Mouse (Mus musculus) c-Kit-negative CD71-positive TER-119-positive erythroid progenitor cells, embryonic 14.5 days (primary cell): ENCODE measurements around the gene Rgs6.

Experiments
- DNase-seq: peaks from one replicate; pipeline ENCODE4 v3.0.0-alpha.2; 2013; ENCODE audit warnings: low read depth, low spot score

Rgs6 gene

DNA sequence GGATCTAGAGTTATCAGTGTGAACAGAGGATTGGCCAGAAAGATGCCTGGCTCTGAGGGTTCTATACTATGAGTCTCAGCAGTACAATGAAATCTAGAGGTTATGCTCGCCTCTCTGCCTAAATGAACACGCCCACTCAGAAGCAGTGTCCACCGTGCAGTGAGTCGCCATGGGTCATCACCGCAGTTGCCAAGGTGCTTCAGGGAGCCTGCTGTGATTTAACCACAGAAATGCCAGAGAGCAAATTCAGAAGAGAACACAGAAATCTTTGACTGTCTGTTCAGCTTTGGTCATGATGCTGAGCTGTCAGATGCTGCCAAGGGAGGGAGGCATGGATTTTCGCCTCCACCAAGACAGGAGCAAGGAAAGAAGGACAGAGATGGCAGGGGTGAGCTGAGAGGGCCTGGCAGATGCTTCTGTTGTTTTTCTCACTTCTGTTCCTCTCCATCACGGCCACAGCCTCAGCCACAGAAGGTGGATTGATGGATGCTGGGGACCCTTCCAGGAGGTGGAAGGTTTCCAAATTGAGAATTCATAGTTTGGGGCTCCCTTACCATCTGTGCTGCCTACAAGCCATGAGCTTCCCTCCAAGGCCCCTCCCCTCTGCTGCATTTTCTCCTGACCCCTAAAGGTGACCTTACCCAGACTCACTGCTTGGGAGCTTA, 445.2 kb downstream of the Rgs6 start:
- no peak for DNase-seq

DNA sequence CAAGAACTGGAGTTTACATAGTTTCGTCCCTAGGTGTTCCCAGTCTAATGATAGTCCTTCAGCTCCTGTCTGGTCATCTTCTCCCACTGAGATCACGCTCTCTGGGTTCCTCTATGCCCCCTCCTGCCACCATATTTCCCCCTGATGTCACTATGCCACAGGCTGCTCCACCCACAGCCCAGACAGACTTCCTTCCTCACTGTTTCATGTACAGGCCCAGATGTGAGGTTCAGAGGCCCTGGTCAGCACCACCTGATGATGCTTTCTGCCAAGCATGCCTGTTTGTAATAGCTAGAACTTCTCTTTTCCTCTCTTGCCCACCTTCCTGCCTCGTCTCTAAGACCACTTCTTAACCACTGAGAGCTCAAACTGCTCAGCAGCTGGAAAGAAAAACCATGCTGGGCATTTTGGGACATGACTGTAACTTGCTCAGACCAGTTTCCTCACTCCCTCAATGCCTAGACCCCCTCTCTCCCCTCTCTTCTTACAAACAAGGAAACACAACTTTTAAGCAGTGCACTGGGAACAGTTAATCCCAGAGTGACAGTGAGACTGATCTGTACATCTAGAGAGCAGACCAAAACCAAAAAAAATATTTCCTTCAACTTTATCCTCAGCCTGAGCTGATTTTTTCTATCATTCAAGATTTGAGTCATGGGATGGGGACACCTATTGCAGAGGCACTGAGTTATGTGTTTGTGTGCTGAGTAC, 446.9 kb downstream of the Rgs6 start:
- no peak for DNase-seq

DNA sequence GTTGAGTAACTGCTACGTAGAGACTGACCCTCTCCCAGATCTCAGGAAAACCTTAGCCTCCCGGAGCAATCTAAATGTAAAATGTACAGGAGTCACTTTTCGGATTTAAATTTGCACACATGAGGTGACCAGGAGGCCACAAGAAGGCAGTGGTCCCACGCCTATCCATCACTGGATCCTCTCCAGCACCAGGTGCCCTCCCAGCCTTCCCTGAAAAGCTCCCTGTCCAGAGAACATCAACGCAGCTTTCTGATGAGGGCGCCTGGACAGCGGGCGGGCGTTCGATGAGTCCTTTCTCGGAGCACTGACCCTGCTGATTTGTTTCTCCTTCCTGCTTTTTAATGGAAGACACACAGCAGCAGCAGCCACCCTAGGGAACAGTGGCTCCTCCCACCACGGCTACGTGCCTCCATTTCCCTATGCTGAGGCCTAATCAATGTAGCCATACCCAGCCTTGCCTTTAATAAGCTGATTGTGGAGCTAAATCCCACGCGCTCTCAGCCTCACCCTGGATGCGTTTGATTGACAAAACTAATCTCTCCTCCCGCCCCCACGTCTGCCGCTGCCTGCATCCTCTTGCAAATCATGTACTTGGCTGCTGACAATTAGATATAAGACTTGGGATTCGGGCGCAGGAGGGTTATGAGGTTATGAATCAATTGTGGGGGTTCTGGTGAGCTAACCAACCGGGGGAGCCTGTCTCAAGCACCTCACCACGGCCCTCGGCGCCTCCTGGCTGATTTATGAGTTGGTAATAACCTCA, 449.9 kb downstream of the Rgs6 start:
- no peak for DNase-seq

DNA sequence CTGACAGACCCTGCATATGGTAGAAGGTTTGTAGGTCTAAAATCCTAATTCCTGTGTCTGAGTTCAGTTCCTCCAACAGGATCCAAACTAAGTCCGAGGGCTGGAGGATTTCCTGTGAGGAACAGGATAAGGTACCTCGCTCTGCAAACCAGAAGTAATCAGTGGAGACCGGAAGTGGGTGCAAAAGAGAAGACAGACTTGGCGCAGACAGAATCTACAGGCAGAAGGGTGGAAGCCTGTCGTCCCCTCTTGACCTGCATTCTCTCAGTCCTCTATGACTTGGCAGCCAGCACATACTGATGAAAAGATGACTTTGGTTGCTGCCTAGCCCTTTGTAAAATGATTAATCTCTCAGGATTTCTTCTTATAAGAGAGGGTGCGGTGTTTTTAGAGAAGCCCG, 450.7 kb downstream of the Rgs6 start:
- no peak for DNase-seq

DNA sequence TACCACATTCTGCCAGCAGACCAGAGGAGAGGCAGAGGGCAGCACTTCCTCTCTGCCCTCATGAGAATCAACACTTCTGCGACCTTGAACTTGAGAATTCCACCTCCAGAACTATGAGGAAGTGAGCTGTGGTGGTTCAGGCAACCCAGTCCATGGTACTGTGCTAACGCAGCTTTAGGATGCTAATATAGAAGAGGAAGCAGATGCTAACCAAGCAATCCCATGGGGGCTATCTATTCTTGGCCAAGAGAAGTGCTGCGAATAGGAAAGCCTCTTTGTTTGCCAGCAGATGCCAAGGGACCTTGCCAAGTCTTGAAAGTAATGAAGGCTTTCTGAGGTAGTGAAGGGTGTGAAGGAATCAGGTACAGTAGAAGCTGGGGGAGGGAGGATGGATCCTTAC, 451.8 kb downstream of the Rgs6 start:
- no peak for DNase-seq

DNA sequence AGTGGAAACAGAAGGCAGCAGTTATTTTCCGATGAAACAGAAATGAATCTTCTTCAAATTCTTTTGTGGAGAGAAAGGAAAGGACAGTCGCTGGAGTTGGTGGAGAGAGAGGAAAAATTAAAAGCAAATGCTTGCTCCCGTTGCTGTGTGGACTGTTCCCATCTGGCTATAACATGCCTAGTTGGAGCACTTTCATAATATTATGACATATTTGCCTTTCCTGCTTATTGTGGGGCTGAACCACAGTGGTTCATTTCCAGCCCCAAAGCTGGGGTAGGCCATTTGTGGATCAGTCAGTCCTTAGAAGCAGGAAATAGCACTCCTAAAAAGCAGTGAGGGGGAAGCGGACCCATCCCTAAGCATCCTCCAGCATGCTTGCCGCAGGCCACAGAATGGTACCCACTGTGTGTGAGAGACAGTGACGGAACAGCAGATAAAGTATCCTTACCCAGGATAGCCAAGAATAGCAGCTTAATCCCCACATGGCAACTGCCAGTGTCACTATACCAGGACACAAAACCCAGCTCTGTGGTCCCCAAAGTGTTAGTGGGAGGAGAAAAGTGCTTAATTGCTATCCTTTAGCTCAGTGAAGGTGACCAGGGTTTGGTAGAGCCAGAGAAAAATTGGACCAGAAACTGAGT, 456.0 kb downstream of the Rgs6 start:
- DNase-seq = no peak

DNA sequence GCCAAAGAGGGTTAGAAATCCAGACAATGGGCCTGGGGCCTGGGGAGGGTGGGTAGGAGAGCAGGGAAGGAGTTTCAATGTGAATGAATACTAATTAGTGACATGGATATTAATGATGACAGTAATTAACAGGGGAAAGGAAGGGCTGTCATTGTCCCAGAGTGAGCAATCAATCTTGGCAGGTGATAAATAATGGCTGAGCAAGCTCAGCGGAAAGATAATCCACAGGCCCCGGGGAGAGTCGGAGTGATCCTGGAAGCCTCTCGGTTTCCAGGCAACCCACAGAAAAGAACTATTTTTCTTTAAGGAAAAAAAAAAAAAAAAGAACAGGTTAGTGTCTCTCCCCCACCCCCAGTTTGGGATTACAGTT, 456.5 kb downstream of the Rgs6 start:
- no peak for DNase-seq

DNA sequence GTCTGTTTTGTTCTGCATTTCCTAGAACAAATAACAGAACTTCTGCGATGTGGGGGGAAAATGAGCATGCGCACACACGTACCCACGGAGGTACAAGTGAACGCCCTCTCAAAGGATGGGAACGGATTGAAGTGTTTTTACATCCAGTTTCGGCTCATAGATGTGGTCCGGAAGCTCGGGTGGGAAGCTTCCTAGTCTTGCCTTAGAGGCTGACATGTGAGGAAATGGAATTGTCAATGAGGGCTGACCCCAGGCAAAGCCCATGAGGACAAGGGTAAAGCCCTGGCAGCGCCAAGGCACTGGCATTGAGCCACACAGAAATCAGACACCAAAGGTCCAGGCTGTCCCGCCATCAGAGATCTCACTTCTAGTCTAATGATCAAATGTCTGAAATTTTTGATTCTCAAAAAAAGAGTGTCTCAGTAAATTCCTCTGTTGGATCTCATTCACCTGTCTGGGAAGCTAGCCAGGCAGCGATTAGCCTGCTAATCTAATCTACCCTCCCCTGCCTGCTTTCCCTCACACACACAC, 457.0 kb downstream of the Rgs6 start:
- DNase-seq = no peak

DNA sequence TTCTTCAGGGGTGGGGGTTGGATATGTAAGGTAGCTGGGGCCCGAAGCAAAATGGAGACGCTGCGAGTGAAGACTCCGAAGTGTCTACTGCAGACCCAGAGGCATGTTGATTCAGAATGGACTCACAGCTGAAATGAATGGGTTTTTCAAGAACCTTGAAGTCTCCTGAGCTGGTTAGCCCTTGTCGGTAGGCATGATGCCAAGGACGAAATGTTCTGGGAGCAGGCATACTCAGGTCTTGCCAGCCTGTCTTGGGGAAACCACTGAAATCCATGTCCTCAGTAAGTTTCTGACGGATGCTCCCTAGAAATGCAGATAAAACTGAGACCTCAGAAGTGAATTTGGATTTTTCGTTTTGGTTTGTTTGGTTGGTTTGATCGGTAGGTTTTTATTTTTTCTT, 458.6 kb downstream of the Rgs6 start:
- no peak for DNase-seq

DNA sequence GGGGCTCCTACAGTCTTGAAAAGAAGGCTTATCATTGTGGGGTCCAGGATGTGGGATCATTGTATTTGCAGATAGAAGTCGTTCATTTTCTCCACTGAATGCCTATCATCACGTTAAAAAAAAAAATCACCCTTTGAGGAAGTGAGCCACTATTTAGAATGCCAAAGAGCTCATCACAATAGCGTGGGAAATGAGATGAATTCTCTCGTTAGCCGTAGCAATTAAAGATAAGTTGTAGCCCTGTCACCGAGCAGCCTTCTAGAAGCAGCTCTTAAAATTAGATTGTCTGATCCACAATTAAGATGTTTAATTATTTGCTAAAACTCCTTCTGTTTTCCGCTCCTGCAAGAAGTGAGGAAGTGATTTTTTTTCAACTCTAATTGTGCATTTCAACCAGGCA, 459.6 kb downstream of the Rgs6 start:
- DNase-seq = no peak

DNA sequence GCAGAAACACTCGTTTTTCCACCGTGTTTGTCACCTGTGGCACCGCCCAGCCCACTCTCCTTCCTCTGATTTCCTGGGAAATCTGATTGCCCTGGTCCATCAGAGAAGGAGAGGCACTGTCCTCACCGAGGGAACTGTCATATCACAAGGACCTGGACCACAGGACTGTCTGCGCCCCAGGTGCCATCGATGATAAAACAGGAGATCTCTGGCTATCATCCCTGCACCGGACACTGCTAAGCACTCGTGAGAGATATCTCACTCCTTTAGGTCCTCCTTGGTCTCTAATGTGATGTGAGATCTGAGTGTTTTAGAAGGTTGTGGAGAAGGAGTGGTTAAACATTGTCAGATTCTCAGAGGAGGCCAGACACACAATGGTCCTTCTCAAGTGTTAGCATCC, 462.4 kb downstream of the Rgs6 start:
- DNase-seq = no peak

DNA sequence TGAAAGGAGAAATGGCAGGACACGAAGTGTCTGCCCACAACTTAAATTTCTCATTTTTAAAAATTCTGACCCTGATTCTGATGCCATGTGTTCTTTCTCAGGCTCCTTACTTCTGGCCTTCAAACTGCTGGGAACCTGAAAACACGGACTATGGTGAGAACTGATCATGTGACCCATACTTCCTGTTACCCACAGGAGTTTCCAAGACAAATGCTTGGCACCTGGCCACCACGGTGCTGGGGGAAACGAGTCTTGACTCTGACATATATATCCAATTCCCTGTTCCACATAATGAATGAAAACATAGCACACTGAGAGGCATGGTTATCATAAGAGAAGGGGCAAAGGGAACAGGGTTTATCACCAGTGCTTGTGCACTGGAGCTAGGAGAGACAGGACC, 464.3 kb downstream of the Rgs6 start:
- DNase-seq = no peak

DNA sequence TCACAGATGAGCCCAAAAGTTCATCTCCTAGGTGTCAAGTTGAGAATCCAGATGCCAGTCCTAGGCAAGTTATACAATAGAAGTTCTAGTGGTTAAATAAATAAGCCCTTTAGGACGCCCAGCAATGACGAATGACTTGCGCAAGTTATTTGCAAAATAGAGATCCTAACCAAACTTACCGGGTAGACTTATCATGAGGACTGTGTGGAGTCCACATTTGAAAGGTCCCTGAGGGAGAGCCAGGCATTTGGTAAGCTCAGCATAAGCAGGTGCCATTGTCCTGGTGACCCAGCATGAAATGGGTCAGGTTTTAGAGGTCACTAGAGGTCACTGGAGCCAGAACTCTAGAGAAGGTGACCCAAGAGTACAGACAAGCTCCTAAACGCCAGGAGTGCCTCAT, 467.6 kb downstream of the Rgs6 start:
- DNase-seq = no peak

DNA sequence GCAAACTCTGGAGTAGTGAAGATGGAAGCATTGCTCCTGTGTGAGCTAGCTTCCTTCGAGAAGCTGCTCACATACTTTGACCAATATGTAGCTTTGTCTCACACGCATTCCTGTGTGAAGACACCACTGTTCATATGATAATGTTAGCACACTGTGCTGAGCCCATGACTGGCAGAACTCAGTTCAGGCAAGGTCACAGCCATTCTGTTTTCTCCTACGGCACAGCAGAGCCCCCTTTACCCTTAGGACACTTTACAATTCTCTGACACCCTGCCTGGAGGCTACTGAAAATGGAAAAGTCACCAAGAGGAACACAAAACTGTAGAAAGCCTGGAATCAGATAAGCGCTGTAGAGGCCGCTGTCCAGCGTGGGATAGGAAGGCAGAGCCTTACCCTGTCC, 478.3 kb downstream of the Rgs6 start:
- no peak for DNase-seq

DNA sequence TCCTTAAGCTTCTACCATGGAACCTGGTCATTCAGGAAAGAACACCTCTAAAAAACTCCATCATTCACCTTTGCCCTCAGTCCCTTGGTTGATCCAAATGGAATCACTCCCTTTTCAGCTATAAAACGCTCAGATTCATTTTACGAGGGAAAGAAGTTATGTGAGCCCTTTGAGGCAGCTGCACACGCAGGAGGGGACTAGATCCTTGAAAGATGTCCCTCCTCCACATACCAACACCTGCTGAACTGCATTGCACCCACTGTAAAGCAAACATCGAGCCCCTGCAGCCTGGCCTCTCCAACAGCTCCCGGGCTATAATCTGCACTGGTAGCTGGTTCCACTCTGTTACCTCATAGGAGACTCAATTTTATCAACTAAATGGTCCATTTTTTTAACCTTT, 482.8 kb downstream of the Rgs6 start:
- DNase-seq = no peak

DNA sequence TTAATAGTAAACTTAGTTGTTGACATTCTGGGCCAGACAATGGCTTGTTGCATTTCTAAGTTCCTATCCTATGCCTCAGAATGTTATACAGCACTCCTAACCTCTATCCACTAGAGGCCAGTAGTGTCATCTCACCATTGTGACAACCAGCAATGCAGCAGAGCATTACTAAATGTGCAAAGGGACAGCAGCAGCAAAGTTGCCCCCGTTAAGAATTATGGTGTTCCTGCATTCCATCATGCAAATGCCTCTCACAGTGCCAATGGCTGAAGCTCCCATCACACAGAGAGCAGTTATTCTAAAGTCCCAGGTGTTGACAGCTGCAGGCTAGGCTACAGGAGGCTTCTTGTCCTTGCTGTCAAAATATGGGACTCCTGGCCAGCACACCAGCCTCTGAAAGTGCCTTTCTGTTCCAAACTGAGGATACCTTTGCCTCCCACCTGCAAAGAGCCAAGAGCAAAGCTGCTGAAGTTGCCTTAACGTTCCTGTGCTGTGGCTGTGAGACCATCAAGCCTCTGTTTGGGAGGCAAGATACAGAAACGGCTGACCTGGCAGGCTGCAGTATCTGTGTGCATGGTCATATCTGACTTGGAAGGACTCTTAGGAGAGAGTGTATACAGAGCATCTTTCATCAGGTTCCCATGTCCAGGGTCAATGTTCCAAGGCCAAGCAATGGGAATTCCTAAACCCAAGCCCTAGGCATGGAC, 484.2 kb downstream of the Rgs6 start:
- DNase-seq = peak; percentile 62

DNA sequence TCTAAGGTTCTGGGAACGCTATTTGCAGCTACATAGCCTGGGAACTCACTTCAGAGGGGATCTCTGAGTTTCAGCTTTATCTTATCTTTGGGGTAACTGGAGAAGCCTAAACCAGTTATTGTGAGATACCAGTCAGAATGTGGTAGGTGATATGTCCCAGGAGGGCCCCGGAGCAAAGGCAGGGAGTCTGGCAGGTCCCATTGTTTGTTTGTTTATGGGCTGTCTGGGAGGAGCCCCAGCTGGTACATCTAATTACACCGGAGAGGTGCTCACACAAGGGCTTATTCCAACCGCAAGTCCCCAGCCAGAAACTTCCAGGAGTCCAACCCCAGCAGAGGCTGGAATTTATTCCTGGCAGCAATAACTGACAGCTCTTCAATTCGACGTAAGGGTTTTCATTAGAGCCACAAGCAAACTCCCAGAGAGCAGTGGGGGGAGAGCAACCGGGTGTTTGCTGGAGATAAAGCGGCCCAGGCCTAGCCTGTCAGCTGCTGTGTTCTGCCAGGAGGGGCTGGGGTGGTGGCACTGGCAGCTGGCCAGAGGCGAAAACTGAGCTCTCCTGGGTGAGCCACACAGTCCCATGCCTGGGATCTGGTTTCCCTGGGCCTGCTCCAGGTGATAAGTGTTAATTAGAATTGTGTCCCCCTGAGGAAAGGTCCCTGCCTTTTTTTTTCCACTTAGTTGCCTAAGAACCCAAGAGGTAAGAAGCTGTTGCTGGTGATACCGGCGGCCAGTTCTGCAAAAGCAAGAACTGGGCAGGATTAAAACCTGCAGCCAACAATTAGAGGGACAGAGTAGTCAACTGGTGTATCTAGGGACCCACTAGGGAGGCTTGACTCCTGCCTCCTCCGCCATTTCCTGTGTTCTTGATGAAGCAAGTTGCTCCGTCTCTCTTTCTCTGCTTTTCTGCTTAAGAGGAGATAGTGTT, 485.1 kb downstream of the Rgs6 start:
- DNase-seq = peak; percentile 87

DNA sequence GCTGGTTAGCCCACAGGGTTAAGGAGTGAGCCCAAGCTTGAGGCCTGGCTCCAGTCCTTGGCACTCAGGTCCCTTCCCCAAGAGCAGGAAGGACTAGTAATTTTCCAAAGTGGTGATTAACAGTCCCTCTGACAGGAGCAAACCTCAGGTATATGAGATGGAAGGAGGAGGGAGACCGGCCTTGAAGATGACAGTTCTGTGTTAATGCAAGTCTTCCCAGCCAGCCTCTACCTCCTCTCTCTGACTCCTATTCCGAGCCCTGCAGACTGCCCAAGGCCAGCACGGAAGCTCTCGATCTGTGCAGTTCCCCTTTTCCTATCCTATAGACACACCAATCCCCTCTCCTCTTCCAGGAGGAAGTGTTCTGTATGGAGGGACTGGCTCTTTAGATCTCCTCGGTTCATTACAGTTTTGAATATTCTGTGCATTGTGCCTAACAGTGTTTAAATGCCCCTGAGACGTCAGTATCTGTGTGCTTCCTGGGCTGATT, 485.8 kb downstream of the Rgs6 start:
- peak; percentile 58 for DNase-seq

DNA sequence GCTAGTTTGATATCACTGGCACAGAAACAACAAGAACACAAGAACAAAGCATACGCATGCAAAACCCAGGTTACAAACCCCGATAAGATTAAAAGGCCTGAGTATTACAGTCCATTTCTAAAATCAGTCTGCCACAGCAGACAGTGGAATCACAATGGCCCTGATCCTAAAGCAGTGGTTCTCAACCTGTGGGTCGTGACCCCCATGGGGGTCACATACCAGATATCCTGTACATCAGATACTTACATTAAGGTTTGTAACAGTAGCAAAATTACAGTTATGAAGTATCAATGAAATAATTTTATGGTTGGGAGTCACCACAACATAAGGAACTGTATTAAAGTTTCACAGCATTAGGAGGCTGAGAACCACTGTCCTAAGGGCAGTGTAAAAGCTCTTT, 488.1 kb downstream of the Rgs6 start:
- no peak for DNase-seq

DNA sequence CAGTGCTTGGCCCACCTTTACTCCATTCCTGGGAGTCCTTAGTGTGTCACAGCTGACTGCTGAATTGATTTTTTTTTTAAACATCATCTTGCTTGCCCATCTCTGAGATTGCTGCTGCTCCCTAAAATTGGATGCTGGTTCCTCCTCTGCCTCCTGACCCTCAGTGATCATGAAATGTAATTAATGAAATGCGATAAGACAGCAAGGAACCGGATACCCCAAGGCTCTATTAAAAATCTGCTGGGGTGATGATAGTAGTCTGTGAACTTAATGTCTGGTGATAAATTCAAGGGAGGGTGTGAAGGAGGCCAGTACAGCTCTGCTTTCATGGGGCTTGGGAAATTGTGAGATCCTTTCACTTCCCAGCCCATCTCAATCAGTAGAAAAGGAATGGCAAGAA, 489.4 kb downstream of the Rgs6 start:
- DNase-seq = no peak
